20 mouse cellular contexts compared by ENCODE assay signal in genomic region chr13:54954745-54955144, GRCm38 (mm10). TPM values are rescaled to one million over a fixed set of nuclear protein-coding genes. Genes with fewer than 3 reads are reported as not detected.
DNase-seq lines count a peak whose midpoint lies in the region; ATAC-seq and TF ChIP-seq lines count a peak whose summit lies in the region.
"Had no signal": no experiment of that assay in that cellular context is flagged by ENCODE, and none has a peak within 500 bp of the region (broad histone marks: within the 10 kb centered on the region; RNA-seq: fewer than 3 reads in every experiment).

No protein-coding gene starts in this region.

- no peaks in the 10 kb centered on the region for H3K27me3 ChIP-seq in cerebellum, adult 2 months (ENCODE audit: control insufficient read depth, insufficient read depth, low read length)
- H3K27me3 ChIP-seq in hindbrain, embryonic 16.5 days (replicated peaks; ENCODE audit: control insufficient read depth, insufficient read depth, low read length): peaks cover 4% of the 10 kb centered on the region; the same call in 1 of the 2 replicates
- peaks cover 94% of the 10 kb centered on the region for H3K27me3 ChIP-seq in hindbrain, embryonic 12.5 days
- H3K27me3 ChIP-seq in midbrain, embryonic 15.5 days (replicated peaks): peaks cover 34% of the 10 kb centered on the region
- H3K27me3 ChIP-seq in midbrain, embryonic 13.5 days: peaks cover 85% of the 10 kb centered on the region

- peaks cover 68% of the 10 kb centered on the region for H3K4me1 ChIP-seq in cerebellum, adult 2 months (ENCODE audit: control insufficient read depth, insufficient read depth, low read length)
- H3K4me1 ChIP-seq in hindbrain, embryonic 16.5 days (ENCODE audit: control insufficient read depth, insufficient read depth, low read depth, low read length): peaks cover 38% of the 10 kb centered on the region
- peaks cover 44% of the 10 kb centered on the region for H3K4me1 ChIP-seq in hindbrain, embryonic 12.5 days
- H3K4me1 ChIP-seq in midbrain, embryonic 15.5 days: peaks cover 66% of the 10 kb centered on the region
- H3K4me1 ChIP-seq in midbrain, embryonic 13.5 days (replicated peaks): peaks cover 69% of the 10 kb centered on the region

- H3K27ac ChIP-seq in cerebellum, adult 2 months (ENCODE audit: insufficient read depth, low read length): 0 out of 2 replicates have a peak overlapping the region, but pooled peaks have one; percentile 4
- peak overlapping the region; percentile 77; the same call in 1 of the 2 replicates for H3K27ac ChIP-seq in hindbrain, embryonic 16.5 days (ENCODE audit: low read depth, low read length)
- H3K27ac ChIP-seq in hindbrain, embryonic 12.5 days: no peak overlapping the region
- H3K27ac ChIP-seq in midbrain, embryonic 15.5 days: peak overlapping the region; percentile 76; the same call in 1 of the 2 replicates
- H3K27ac ChIP-seq in midbrain, embryonic 13.5 days: no peak overlapping the region
- H3K27ac ChIP-seq: embryonic facial prominence, embryonic 10.5 days; heart, embryonic 13.5 days had no signal

- no peak overlapping the region for H3K9ac ChIP-seq in hindbrain, embryonic 16.5 days (ENCODE audit: low read depth, low read length)
- no peak overlapping the region for H3K9ac ChIP-seq in hindbrain, embryonic 12.5 days
- H3K9ac ChIP-seq in midbrain, embryonic 15.5 days: no peak overlapping the region
- H3K9ac ChIP-seq in midbrain, embryonic 13.5 days (replicated peaks): no peak overlapping the region
- H3K9ac ChIP-seq: heart, embryonic 13.5 days had no signal

- no peaks in the 10 kb centered on the region for H3K36me3 ChIP-seq in hindbrain, embryonic 16.5 days (ENCODE audit: control insufficient read depth, insufficient read depth, low read length)
- H3K36me3 ChIP-seq in hindbrain, embryonic 12.5 days: no peaks in the 10 kb centered on the region
- H3K36me3 ChIP-seq in midbrain, embryonic 15.5 days (replicated peaks): no peaks in the 10 kb centered on the region
- H3K36me3 ChIP-seq in midbrain, embryonic 13.5 days: no peaks in the 10 kb centered on the region
- H3K36me3 ChIP-seq: embryonic facial prominence, embryonic 10.5 days; G1E; heart, embryonic 13.5 days had no signal

- no peak for TF ChIP-seq POLR2A in cerebellum, adult 2 months (IDR thresholded peaks at IDR 0.05; ENCODE audit: borderline replicate concordance, insufficient read depth, low read length)

- H3K4me3 ChIP-seq in cerebellum, adult 2 months (replicated peaks; ENCODE audit: insufficient read depth, low read depth, low read length): no peak overlapping the region
- no peak overlapping the region for H3K4me3 ChIP-seq in hindbrain, embryonic 16.5 days (ENCODE audit: low read length)
- no peak overlapping the region for H3K4me3 ChIP-seq in hindbrain, embryonic 12.5 days
- no peak overlapping the region for H3K4me3 ChIP-seq in midbrain, embryonic 15.5 days
- H3K4me3 ChIP-seq in midbrain, embryonic 13.5 days (replicated peaks): no peak overlapping the region

- 72% methylated on average over 2 of the region's 2 CpGs for WGBS in cerebellum, adult 2 months
- 46% methylated on average over 2 of the region's 2 CpGs for WGBS in hindbrain, embryonic 16.5 days
- 60% methylated on average over 2 of the region's 2 CpGs for WGBS in hindbrain, embryonic 12.5 days
- 62% methylated on average over 2 of the region's 2 CpGs for WGBS in midbrain, embryonic 15.5 days
- WGBS in midbrain, embryonic 13.5 days: 57% methylated on average over 2 of the region's 2 CpGs

- no peaks in the 10 kb centered on the region for H3K9me3 ChIP-seq in hindbrain, embryonic 16.5 days (ENCODE audit: control insufficient read depth, low read length)
- H3K9me3 ChIP-seq in hindbrain, embryonic 12.5 days (replicated peaks): no peaks in the 10 kb centered on the region
- H3K9me3 ChIP-seq in midbrain, embryonic 15.5 days: no peaks in the 10 kb centered on the region
- H3K9me3 ChIP-seq in midbrain, embryonic 13.5 days: no peaks in the 10 kb centered on the region
- H3K9me3 ChIP-seq: embryonic facial prominence, embryonic 10.5 days; forebrain, embryonic 13.5 days; heart, embryonic 13.5 days had no signal

- TF ChIP-seq CTCF in cerebellum, adult 2 months (IDR thresholded peaks at IDR 0.05; ENCODE audit: borderline replicate concordance, insufficient read depth, low read depth, low read length): no peak

- H3K4me2 ChIP-seq in hindbrain, embryonic 16.5 days (ENCODE audit: low read length): no peak overlapping the region; the same call in 1 of the 2 replicates
- H3K4me2 ChIP-seq in hindbrain, embryonic 12.5 days (replicated peaks): no peak overlapping the region
- peak overlapping the region; percentile 64; the same call in 1 of the 2 replicates for H3K4me2 ChIP-seq in midbrain, embryonic 15.5 days
- H3K4me2 ChIP-seq in midbrain, embryonic 13.5 days (replicated peaks): no peak overlapping the region

- no peak for ATAC-seq in hindbrain, embryonic 16.5 days
- no peak for ATAC-seq in hindbrain, embryonic 12.5 days (ENCODE audit: low FRiP score)
- no peak for ATAC-seq in midbrain, embryonic 15.5 days (replicated peaks)
- no peak for ATAC-seq in midbrain, embryonic 13.5 days
- ATAC-seq in granulocyte monocyte progenitor cell, adult 5-6 weeks (replicated peaks; ENCODE audit: poor library complexity, severe bottlenecking): no peak
- ATAC-seq: CD4-positive, CD25-positive, alpha-beta regulatory T cell, adult 4 months; forebrain, postnatal 0 days; intestine, embryonic 16.5 days had no signal

- no peak for DNase-seq in cerebellum, adult 2 months
- DNase-seq in cerebellum, adult 18-20 months: no peak
- DNase-seq: adrenal gland, adult 8-10 months; adrenal gland, postnatal 36 days; B cell, adult 2 months; cerebellum, adult 9-10 months; forebrain, postnatal 0 days; gastrocnemius, postnatal 14 days; heart, postnatal 36 days had no signal

RNA-seq across cellular contexts. Expression of gene Unc5a, which starts 5.5 kb away (rescaled TPM):
- polyA plus RNA-seq in cerebellum, adult 2 months (2012; rRNA removed): 37.7 and 41.0 TPM in 2 replicates
- 12.3 and 16.2 TPM in 2 replicates for polyA plus RNA-seq in hindbrain, embryonic 16.5 days (2015; fragmentation: Nextera tagmentation; extraction: Ambion mirVana)
- polyA plus RNA-seq in hindbrain, embryonic 12.5 days (2016; fragmentation: Nextera tagmentation; extraction: Ambion mirVana): 5.8 and 6.1 TPM in 2 replicates
- polyA plus RNA-seq in midbrain, embryonic 15.5 days (2015; fragmentation: Nextera tagmentation; extraction: Ambion mirVana): 15.7 and 16.1 TPM in 2 replicates
- polyA plus RNA-seq in midbrain, embryonic 13.5 days (2015; fragmentation: Nextera tagmentation; extraction: Ambion mirVana): 5.9 and 7.3 TPM in 2 replicates
- not detected in 2 replicates for total RNA-seq in granulocyte monocyte progenitor cell, adult 5-6 weeks (2014; fragmentation: Nextera tagmentation)
- 0.30 TPM in 1 of 2 replicates, not detected in the other for total RNA-seq in granulocyte monocyte progenitor cell, adult 5-6 weeks (2017)
- total RNA-seq: G1E had no signal

Comparison
In these comparisons a context has a peak if more than half of its experiments do, and no peak if none do; other contexts are left out.
1. H3K27ac ChIP-seq: peak in cerebellum, adult 2 months (single experiment), hindbrain, embryonic 16.5 days (single experiment) and midbrain, embryonic 15.5 days (single experiment); none in hindbrain, embryonic 12.5 days (single experiment) and midbrain, embryonic 13.5 days (single experiment).